Mouse (Mus musculus) kidney, embryonic 16.5 days (tissue): ENCODE results near the gene Stt3a. TPM values are rescaled to one million over a fixed set of nuclear protein-coding genes. Genes with fewer than 3 reads are reported as not detected.

Experiments used
- polyA plus RNA-seq: library from polyadenylated mRNA; unstranded; fragments of >200 nt; fragmentation: Nextera tagmentation; extraction: Ambion mirVana; gene quantifications from 2 replicates; pipeline ENCODE4 v1.2.1, GENCODE M21; 2015

The Stt3a gene
- polyA plus RNA-seq, 1 experiment from 2014 or later: 285 TPM

Other genes starting within 250 kb of the Stt3a start
- not detected in 2 replicates for gene Gm5615, start 225.7 kb downstream of the Stt3a start, polyA plus RNA-seq
- not detected in 2 replicates for gene Gm17689, start 185.0 kb downstream of the Stt3a start, polyA plus RNA-seq
- gene A630095E13Rik, start 124.3 kb downstream of the Stt3a start, polyA plus RNA-seq: not detected in 2 replicates
- gene Acrv1, start 74.5 kb downstream of the Stt3a start, polyA plus RNA-seq: not detected in 2 replicates
- 30.1 and 37.8 TPM in 2 replicates for gene Chek1, start 40.6 kb downstream of the Stt3a start, polyA plus RNA-seq
- 119 and 124 TPM in 2 replicates for gene Ei24, start 29.7 kb upstream of the Stt3a start, polyA plus RNA-seq
- gene Fez1, start 54.2 kb upstream of the Stt3a start, polyA plus RNA-seq: 4.6 and 4.9 TPM in 2 replicates